Mouse (Mus musculus) embryonic facial prominence, embryonic 14.5 days (tissue): ENCODE measurements around the gene Olfr1389. TPM values are rescaled to one million over a fixed set of nuclear protein-coding genes. Genes with fewer than 3 reads are reported as not detected.
"Not testable (repeated sequence)": the region's sequence is repeated elsewhere in the genome, so short reads cannot be mapped to it uniquely, and the experiment has no call there.

Experiments
- ATAC-seq: fragments of 200-750 bp; cut with Nextera tagmentation; 2 replicates; pipeline ENCODE4 v1.8.0; 2017; ENCODE audit warnings: low read depth, moderate number of reproducible peaks, moderate TSS enrichment
- DNase-seq: peaks from one replicate; pipeline ENCODE4 v3.0.0-alpha.2; 2015; ENCODE audit warnings: low spot score
- H3K27ac ChIP-seq: fragments of 300-500 bp; sonication (generic); replicated peaks from 2 replicates; pipeline ENCODE4 v1.5.1; 2014; ENCODE audit warnings: low read depth, mild to moderate bottlenecking, low read length, moderate library complexity
- H3K27me3 ChIP-seq: fragments of 300-500 bp; sonication (generic); replicated peaks from 2 replicates; pipeline ENCODE4 v1.6.1; 2014; ENCODE audit warnings: low read length; ENCODE audit not compliant: control insufficient read depth, insufficient read depth
- H3K36me3 ChIP-seq: fragments of 300-500 bp; sonication (generic); 2 replicates; pipeline ENCODE4 v1.6.1; 2014; ENCODE audit warnings: low read length, mixed read lengths; ENCODE audit not compliant: control insufficient read depth, insufficient read depth
- H3K4me1 ChIP-seq: fragments of 300-500 bp; sonication (generic); 2 replicates; pipeline ENCODE4 v1.6.1; 2014; ENCODE audit warnings: antibody characterized with exemption, low read length; ENCODE audit not compliant: control insufficient read depth, insufficient read depth
- H3K4me2 ChIP-seq: fragments of 300-500 bp; sonication (generic); 2 replicates; pipeline ENCODE4 v1.6.1; 2014; ENCODE audit warnings: low read depth, mild to moderate bottlenecking, low read length, moderate library complexity, mixed read lengths
- H3K4me3 ChIP-seq: fragments of 300-500 bp; sonication (generic); 2 replicates; pipeline ENCODE4 v1.5.1; 2014; ENCODE audit warnings: low read depth, mild to moderate bottlenecking, low read length
- H3K9ac ChIP-seq: fragments of 300-500 bp; sonication (generic); 2 replicates; pipeline ENCODE4 v1.6.1; 2014; ENCODE audit warnings: low read depth, mild to moderate bottlenecking, low read length, moderate library complexity, mixed read lengths
- H3K9me3 ChIP-seq: fragments of 300-500 bp; sonication (generic); 2 replicates; pipeline ENCODE4 v1.6.1; 2016; ENCODE audit warnings: low read length; ENCODE audit not compliant: control insufficient read depth
- WGBS: fragments of 180-500 bp; shearing (Covaris S2); extraction: QIAGEN DNeasy Blood & Tissue Kit; methylation state at CpG from one replicate; pipeline ENCODE4 v1.1.7; 2014; 5-methylcytosine and 5-hydroxymethylcytosine counted together
- polyA plus RNA-seq: library from polyadenylated mRNA; unstranded; fragments of >200 nt; fragmentation: Nextera tagmentation; extraction: Ambion mirVana; gene quantifications from 2 replicates; pipeline ENCODE4 v1.2.1, GENCODE M21; 2014

Olfr1389 gene
- polyA plus RNA-seq, result 0.05 TPM in 1 of 2 replicates, not detected in the other

- H3K36me3 ChIP-seq, result no peaks in the 10 kb centered on the region
- no peak for ATAC-seq
- H3K4me1 ChIP-seq, result no peaks in the 10 kb centered on the region
- no peak within 1 kb of the TSS for H3K9ac ChIP-seq
- no peak for DNase-seq
- no peak within 1 kb of the TSS for H3K4me3 ChIP-seq
- H3K4me2 ChIP-seq, result no peak within 1 kb of the TSS
- no peak within 1 kb of the TSS for H3K27ac ChIP-seq
- no peaks in the 10 kb centered on the region for H3K9me3 ChIP-seq
- WGBS, result 83% methylated on average over 2 of the region's 2 CpGs
- no peaks in the 10 kb centered on the region for H3K27me3 ChIP-seq
Observed at GRCm38 (mm10) chr11:49422767-49423166, at the start of gene Olfr1389. Olfr1389 (plus strand) TSS chr11:49423067.

GRCm38 (mm10) chr11:49383133-49383532, 39.7 kb upstream of the Olfr1389 start:
- no peak overlapping the region for H3K9ac ChIP-seq
- H3K36me3 ChIP-seq, result no peaks in the 10 kb centered on the region
- H3K27me3 ChIP-seq, result no peaks in the 10 kb centered on the region
- no peaks in the 10 kb centered on the region for H3K9me3 ChIP-seq
- H3K4me1 ChIP-seq, result no peaks in the 10 kb centered on the region
- no peak overlapping the region for H3K27ac ChIP-seq
- no peak overlapping the region for H3K4me2 ChIP-seq
- DNase-seq (no peak), ATAC-seq (no peak)
- no peak overlapping the region for H3K4me3 ChIP-seq

- not testable (repeated sequence) for H3K9ac ChIP-seq, ATAC-seq
Observed at GRCm38 (mm10) chr11:49386118-49386517, 36.7 kb upstream of the Olfr1389 start.

GRCm38 (mm10) chr11:49392707-49393106, 30.2 kb upstream of the Olfr1389 start:
- H3K4me2 ChIP-seq, H3K27ac ChIP-seq, ATAC-seq, H3K4me3 ChIP-seq, H3K9ac ChIP-seq, H3K36me3 ChIP-seq, H3K4me1 ChIP-seq, H3K9me3 ChIP-seq, H3K27me3 ChIP-seq, DNase-seq: not testable (repeated sequence)
- WGBS, result 63% methylated on average over 1 of the region's 1 CpGs

More at GRCm38 (mm10) chr11:49386118-49386517, 36.7 kb upstream of the Olfr1389 start:
- H3K27me3 ChIP-seq, H3K9me3 ChIP-seq, H3K4me1 ChIP-seq, H3K4me3 ChIP-seq, DNase-seq, H3K4me2 ChIP-seq, H3K27ac ChIP-seq, H3K36me3 ChIP-seq: not testable (repeated sequence)
- WGBS, result 89% methylated on average over 7 of the region's 7 CpGs

- Histone ChIP-seq H3K9ac (no peak overlapping the region), H3K4me2 (no peak overlapping the region), H3K4me1 (no peaks in the 10 kb centered on the region), H3K27me3 (no peaks in the 10 kb centered on the region), H3K4me3 (no peak overlapping the region), H3K27ac (no peak overlapping the region), H3K36me3 (no peaks in the 10 kb centered on the region), H3K9me3 (no peaks in the 10 kb centered on the region)
- DNase-seq (no peak), ATAC-seq (no peak)
- WGBS, result 75% methylated on average over 3 of the region's 3 CpGs
Observed at GRCm38 (mm10) chr11:49406784-49407183, 16.1 kb upstream of the Olfr1389 start.

- DNase-seq (peak; percentile 33), ATAC-seq (no peak)
- no peak overlapping the region for H3K4me2 ChIP-seq
- no peaks in the 10 kb centered on the region for H3K36me3 ChIP-seq
- no peaks in the 10 kb centered on the region for H3K4me1 ChIP-seq
- no peak overlapping the region for H3K4me3 ChIP-seq
- no peaks in the 10 kb centered on the region for H3K27me3 ChIP-seq
- no peaks in the 10 kb centered on the region for H3K9me3 ChIP-seq
- no peak overlapping the region for H3K9ac ChIP-seq
- H3K27ac ChIP-seq, result no peak overlapping the region
- 32% methylated on average over 1 of the region's 1 CpGs for WGBS
Observed at GRCm38 (mm10) chr11:49410540-49410939, 12.3 kb upstream of the Olfr1389 start.

GRCm38 (mm10) chr11:49425257-49425927, 2.5 kb downstream of the Olfr1389 start:
- ATAC-seq (no peak), DNase-seq (no peak)
- Histone ChIP-seq H3K27ac (no peak overlapping the region), H3K4me3 (no peak overlapping the region), H3K36me3 (no peaks in the 10 kb centered on the region), H3K4me2 (no peak overlapping the region), H3K27me3 (no peaks in the 10 kb centered on the region), H3K9ac (no peak overlapping the region), H3K9me3 (no peaks in the 10 kb centered on the region), H3K4me1 (no peaks in the 10 kb centered on the region)
- 88% methylated on average over 1 of the region's 1 CpGs for WGBS

- DNase-seq, result no peak
- Histone ChIP-seq H3K4me2 (no peak overlapping the region), H3K27ac (no peak overlapping the region), H3K36me3 (no peaks in the 10 kb centered on the region), H3K27me3 (no peaks in the 10 kb centered on the region), H3K9ac (no peak overlapping the region), H3K9me3 (0 out of 2 replicates have a peak, but pooled peaks cover 6% of the 10 kb centered on the region), H3K4me1 (no peaks in the 10 kb centered on the region), H3K4me3 (no peak overlapping the region)
- no peak for ATAC-seq
- WGBS, result 77% methylated on average over 2 of the region's 2 CpGs
Observed at GRCm38 (mm10) chr11:49429641-49430040, 6.8 kb downstream of the Olfr1389 start.

- no peaks in the 10 kb centered on the region for H3K36me3 ChIP-seq
- no peak for ATAC-seq
- H3K9ac ChIP-seq, result no peak within 1 kb of the TSS
Observed at GRCm38 (mm10) chr11:49436411-49436810, 13.5 kb downstream of the Olfr1389 start, which contains the start of gene Olfr1388. Olfr1388 (plus strand) TSS chr11:49436624.

More at GRCm38 (mm10) chr11:49436411-49436810, 13.5 kb downstream of the Olfr1389 start, which contains the start of gene Olfr1388:
- DNase-seq, result peak; percentile 4
- no peak within 1 kb of the TSS for H3K4me2 ChIP-seq
- H3K27me3 ChIP-seq, result no peaks in the 10 kb centered on the region
- no peak within 1 kb of the TSS for H3K27ac ChIP-seq
- no peaks in the 10 kb centered on the region for H3K4me1 ChIP-seq
- 0 out of 2 replicates have a peak, but pooled peaks cover 6% of the 10 kb centered on the region for H3K9me3 ChIP-seq
- no peak within 1 kb of the TSS for H3K4me3 ChIP-seq
- WGBS, result 64% methylated on average over 3 of the region's 3 CpGs
